Mouse (Mus musculus) embryonic facial prominence, embryonic 14.5 days (tissue): ENCODE results near the gene Grb10. TPM values are rescaled to one million over a fixed set of nuclear protein-coding genes. Genes with fewer than 3 reads are reported as not detected.
A peak's percentile ranks its signal among the peaks of the same experiment; 100 is the strongest.

Experiments
- ATAC-seq: fragments of 200-750 bp; cut with Nextera tagmentation; 2 replicates; pipeline ENCODE4 v1.8.0; 2017; ENCODE audit warnings: low read depth, moderate number of reproducible peaks, moderate TSS enrichment
- DNase-seq: peaks from one replicate; pipeline ENCODE4 v3.0.0-alpha.2; 2015; ENCODE audit warnings: low spot score
- H3K27ac ChIP-seq: fragments of 300-500 bp; sonication (generic); replicated peaks from 2 replicates; pipeline ENCODE4 v1.5.1; 2014; ENCODE audit warnings: low read depth, mild to moderate bottlenecking, low read length, moderate library complexity
- H3K27me3 ChIP-seq: fragments of 300-500 bp; sonication (generic); replicated peaks from 2 replicates; pipeline ENCODE4 v1.6.1; 2014; ENCODE audit warnings: low read length; ENCODE audit not compliant: control insufficient read depth, insufficient read depth
- H3K36me3 ChIP-seq: fragments of 300-500 bp; sonication (generic); 2 replicates; pipeline ENCODE4 v1.6.1; 2014; ENCODE audit warnings: low read length, mixed read lengths; ENCODE audit not compliant: control insufficient read depth, insufficient read depth
- H3K4me1 ChIP-seq: fragments of 300-500 bp; sonication (generic); 2 replicates; pipeline ENCODE4 v1.6.1; 2014; ENCODE audit warnings: antibody characterized with exemption, low read length; ENCODE audit not compliant: control insufficient read depth, insufficient read depth
- H3K4me2 ChIP-seq: fragments of 300-500 bp; sonication (generic); 2 replicates; pipeline ENCODE4 v1.6.1; 2014; ENCODE audit warnings: low read depth, mild to moderate bottlenecking, low read length, moderate library complexity, mixed read lengths
- H3K4me3 ChIP-seq: fragments of 300-500 bp; sonication (generic); 2 replicates; pipeline ENCODE4 v1.5.1; 2014; ENCODE audit warnings: low read depth, mild to moderate bottlenecking, low read length
- H3K9ac ChIP-seq: fragments of 300-500 bp; sonication (generic); 2 replicates; pipeline ENCODE4 v1.6.1; 2014; ENCODE audit warnings: low read depth, mild to moderate bottlenecking, low read length, moderate library complexity, mixed read lengths
- H3K9me3 ChIP-seq: fragments of 300-500 bp; sonication (generic); 2 replicates; pipeline ENCODE4 v1.6.1; 2016; ENCODE audit warnings: low read length; ENCODE audit not compliant: control insufficient read depth
- WGBS: fragments of 180-500 bp; shearing (Covaris S2); extraction: QIAGEN DNeasy Blood & Tissue Kit; methylation state at CpG from one replicate; pipeline ENCODE4 v1.1.7; 2014; 5-methylcytosine and 5-hydroxymethylcytosine counted together
- polyA plus RNA-seq: library from polyadenylated mRNA; unstranded; fragments of >200 nt; fragmentation: Nextera tagmentation; extraction: Ambion mirVana; gene quantifications from 2 replicates; pipeline ENCODE4 v1.2.1, GENCODE M21; 2014

The Grb10 gene
- polyA plus RNA-seq, 1 experiment from 2014 or later, result 250 TPM

GRCm38 (mm10) chr11:11963587-11963986, 74.9 kb downstream of the Grb10 start:
- WGBS, result 79% methylated on average over 3 of the region's 3 CpGs
- peaks cover 43% of the 10 kb centered on the region for H3K36me3 ChIP-seq
- no peak for DNase-seq
- peak overlapping the region; percentile 86 for H3K27ac ChIP-seq
- H3K27me3 ChIP-seq, result no peaks in the 10 kb centered on the region
- no peaks in the 10 kb centered on the region for H3K9me3 ChIP-seq
- peaks cover 43% of the 10 kb centered on the region for H3K4me1 ChIP-seq
- peak; percentile 41 for ATAC-seq
- no peak overlapping the region for H3K4me2 ChIP-seq
- no peak overlapping the region for H3K4me3 ChIP-seq
- H3K9ac ChIP-seq, result 0 out of 2 replicates have a peak overlapping the region, but pooled peaks have one; percentile 17

- Histone ChIP-seq H3K4me1 (peaks cover 45% of the 10 kb centered on the region), H3K27me3 (no peaks in the 10 kb centered on the region), H3K4me3 (no peak overlapping the region), H3K9me3 (no peaks in the 10 kb centered on the region), H3K36me3 (peaks cover 41% of the 10 kb centered on the region), H3K9ac (no peak overlapping the region), H3K4me2 (no peak overlapping the region), H3K27ac (peak overlapping the region; percentile 86)
- DNase-seq (no peak), ATAC-seq (no peak)
- WGBS, result 71% methylated on average over 2 of the region's 2 CpGs
Observed at GRCm38 (mm10) chr11:11963065-11963464, 75.4 kb downstream of the Grb10 start.

- Histone ChIP-seq H3K27ac (peak overlapping the region; percentile 86), H3K27me3 (no peaks in the 10 kb centered on the region), H3K4me1 (peaks cover 45% of the 10 kb centered on the region), H3K4me3 (no peak overlapping the region), H3K36me3 (peaks cover 36% of the 10 kb centered on the region), H3K9ac (no peak overlapping the region), H3K4me2 (no peak overlapping the region), H3K9me3 (no peaks in the 10 kb centered on the region)
- DNase-seq, result peak; percentile 74
- 26% methylated on average over 5 of the region's 5 CpGs for WGBS
- 0 out of 2 replicates have a peak, but pooled peaks have one; percentile 10 for ATAC-seq
Observed at GRCm38 (mm10) chr11:11962629-11962954, 75.9 kb downstream of the Grb10 start.

GRCm38 (mm10) chr11:11961917-11962628, 76.4 kb downstream of the Grb10 start:
- DNase-seq (peak; percentile 86), ATAC-seq (peak; percentile 65; the same call in 1 of the 2 replicates)
- Histone ChIP-seq H3K9me3 (no peaks in the 10 kb centered on the region), H3K27me3 (no peaks in the 10 kb centered on the region), H3K4me1 (peaks cover 45% of the 10 kb centered on the region), H3K9ac (no peak overlapping the region), H3K4me3 (no peak overlapping the region), H3K4me2 (no peak overlapping the region), H3K36me3 (peaks cover 33% of the 10 kb centered on the region), H3K27ac (peak overlapping the region; percentile 86)
- 48% methylated on average over 5 of the region's 5 CpGs for WGBS

- Histone ChIP-seq H3K27ac (peak overlapping the region; percentile 86), H3K27me3 (no peaks in the 10 kb centered on the region), H3K4me2 (no peak overlapping the region), H3K4me1 (peaks cover 46% of the 10 kb centered on the region), H3K9ac (0 out of 2 replicates have a peak overlapping the region, but pooled peaks have one; percentile 9), H3K36me3 (peaks cover 27% of the 10 kb centered on the region), H3K4me3 (no peak overlapping the region), H3K9me3 (no peaks in the 10 kb centered on the region)
- ATAC-seq (0 out of 2 replicates have a peak, but pooled peaks have one; percentile 6), DNase-seq (no peak)
- WGBS, result 18% methylated on average over 5 of the region's 5 CpGs
Observed at GRCm38 (mm10) chr11:11960858-11961257, 77.6 kb downstream of the Grb10 start.

GRCm38 (mm10) chr11:11960227-11960626, 78.3 kb downstream of the Grb10 start:
- no peaks in the 10 kb centered on the region for H3K27me3 ChIP-seq
- ATAC-seq (no peak), DNase-seq (no peak)
- H3K9ac ChIP-seq, result 0 out of 2 replicates have a peak overlapping the region, but pooled peaks have one; percentile 1
- peaks cover 53% of the 10 kb centered on the region for H3K4me1 ChIP-seq
- no peak overlapping the region for H3K4me3 ChIP-seq
- peaks cover 27% of the 10 kb centered on the region for H3K36me3 ChIP-seq
- H3K4me2 ChIP-seq, result no peak overlapping the region
- H3K9me3 ChIP-seq, result no peaks in the 10 kb centered on the region
- H3K27ac ChIP-seq, result peak overlapping the region; percentile 86
- 63% methylated on average over 2 of the region's 2 CpGs for WGBS

- Histone ChIP-seq H3K9me3 (no peaks in the 10 kb centered on the region), H3K4me2 (no peak overlapping the region), H3K27me3 (no peaks in the 10 kb centered on the region), H3K4me3 (no peak overlapping the region), H3K27ac (0 out of 2 replicates have a peak overlapping the region, but pooled peaks have one; percentile 16), H3K36me3 (peaks cover 30% of the 10 kb centered on the region; the same call in 1 of the 2 replicates), H3K9ac (no peak overlapping the region), H3K4me1 (peaks cover 69% of the 10 kb centered on the region)
- ATAC-seq (no peak), DNase-seq (no peak)
- WGBS, result 88% methylated on average over 2 of the region's 2 CpGs
Observed at GRCm38 (mm10) chr11:11958479-11958878, 80.0 kb downstream of the Grb10 start.

GRCm38 (mm10) chr11:11958061-11958361, 80.5 kb downstream of the Grb10 start:
- Histone ChIP-seq H3K4me3 (no peak overlapping the region), H3K9ac (no peak overlapping the region)

More at GRCm38 (mm10) chr11:11958061-11958361, 80.5 kb downstream of the Grb10 start:
- Histone ChIP-seq H3K4me2 (no peak overlapping the region), H3K9me3 (no peaks in the 10 kb centered on the region), H3K27ac (peak overlapping the region; percentile 92; the same call in 1 of the 2 replicates), H3K36me3 (peaks cover 25% of the 10 kb centered on the region; the same call in 1 of the 2 replicates), H3K4me1 (peaks cover 66% of the 10 kb centered on the region), H3K27me3 (no peaks in the 10 kb centered on the region)
- ATAC-seq (no peak), DNase-seq (no peak)
- 46% methylated on average over 2 of the region's 2 CpGs for WGBS
